Mouse (Mus musculus) ovary, adult 10 weeks (tissue): ENCODE data around the gene Fndc3b. TPM values are rescaled to one million over a fixed set of nuclear protein-coding genes. Genes with fewer than 3 reads are reported as not detected.

ENCODE experiments used
- polyA plus RNA-seq: library from polyadenylated mRNA; stranded (reverse); fragments of 350-450 nt; fragmentation: Illumina TruSeq; extraction: RNeasy Lipid Tissue Mini Kit (QIAGEN cat#74804); gene quantifications from one replicate; pipeline ENCODE4 v1.2.3, GENCODE M21; 2014

Fndc3b gene
- polyA plus RNA-seq: 143 TPM

GRCm38 (mm10) chr3:27710648-27711428, at the start of gene Fndc3b:
Gene Fndc3b (minus strand): TSS chr3:27711307.

DNA sequence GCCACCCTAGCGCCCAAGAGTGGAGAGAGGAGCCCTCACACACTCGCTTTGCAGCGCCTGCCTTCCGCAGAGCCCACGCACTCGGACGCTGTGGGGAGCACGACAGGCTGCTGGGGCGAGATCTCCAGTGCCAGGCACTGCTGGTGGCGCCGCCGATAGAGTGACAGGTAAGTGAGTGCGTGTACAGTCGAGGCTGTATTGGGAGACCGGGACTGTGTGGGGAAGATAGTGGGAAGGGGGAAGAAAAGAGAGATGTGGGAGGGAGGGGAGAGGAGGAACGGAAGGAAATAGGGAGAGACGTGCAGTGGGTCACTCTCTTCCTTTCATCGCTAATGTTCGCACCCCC, 339.9 kb downstream of the Fndc3b start, which contains the start of gene Ghsr:
TSS of gene Ghsr (plus strand) at position 76 of the 346 bp plus-strand sequence.

Other genes starting within 250 kb of the Fndc3b start
- 5.6 TPM for gene Tmem212, start 185.1 kb upstream of the Fndc3b start, polyA plus RNA-seq
- 26.2 TPM for gene Pld1, start 227.4 kb upstream of the Fndc3b start, polyA plus RNA-seq